Mouse (Mus musculus) olfactory bulb, adult 2 months (tissue): ENCODE measurements around the gene Col6a3.

ENCODE experiments used
- CTCF ChIP-seq: fragments of 200-500 bp; IDR thresholded peaks from 2 replicates; pipeline ENCODE4 v1.5.1; 2012; ENCODE audit warnings: low read depth, mild to moderate bottlenecking, low read length, moderate library complexity; ENCODE audit not compliant: insufficient read depth
- POLR2A ChIP-seq: fragments of 200-500 bp; IDR thresholded peaks from 2 replicates; pipeline ENCODE4 v1.6.1; 2012; ENCODE audit warnings: mild to moderate bottlenecking, low read depth, low read length, moderate library complexity; ENCODE audit not compliant: insufficient read depth

- TF ChIP-seq POLR2A (no peak), CTCF (no peak)
These were observed 52.8 kb downstream of the Col6a3 start for GRCm38 (mm10) chr1:90790925-90791324.
